Mouse (Mus musculus): ENCODE measurements at regions not wholly inside any gene's neighbourhood (a gene's known extent, or its start where the extent isn't known, plus 50 kb on each side); places are given as distances from the start of the nearest gene placed in this dataset.

- DNase-seq (ENCODE audit: low read depth), result no peak
Measured at GRCm38 (mm10) chr4:106043661-106044060, 254.0 kb downstream of the Gm12728 start.

- DNase-seq (ENCODE audit: low read depth), result no peak
Measured at GRCm38 (mm10) chr4:106048053-106048452, 258.4 kb downstream of the Gm12728 start.

GRCm38 (mm10) chr4:106048797-106049196, 259.1 kb downstream of the Gm12728 start:
- no peak for DNase-seq (ENCODE audit: low read depth)

GRCm38 (mm10) chr4:106049880-106050279, 260.2 kb downstream of the Gm12728 start:
- DNase-seq (ENCODE audit: low read depth), result no peak

- DNase-seq (ENCODE audit: low read depth), result no peak
Measured at GRCm38 (mm10) chr4:106050297-106050696, 260.6 kb downstream of the Gm12728 start.

- no peak for DNase-seq (ENCODE audit: low read depth)
Measured at GRCm38 (mm10) chr4:106053496-106053895, 262.5 kb upstream of the Usp24 start.

- no peak for DNase-seq (ENCODE audit: low read depth)
Measured at GRCm38 (mm10) chr4:106054324-106054723, 261.7 kb upstream of the Usp24 start.

GRCm38 (mm10) chr4:106062651-106063050, 253.4 kb upstream of the Usp24 start:
- DNase-seq (ENCODE audit: low read depth), result no peak

- DNase-seq (ENCODE audit: low read depth), result no peak
Measured at GRCm38 (mm10) chr4:106063851-106064382, 252.1 kb upstream of the Usp24 start.

- DNase-seq (ENCODE audit: low read depth), result no peak
Measured at GRCm38 (mm10) chr4:106067023-106067422, 249.0 kb upstream of the Usp24 start.

- no peak for DNase-seq (ENCODE audit: low read depth)
Measured at GRCm38 (mm10) chr4:106083546-106083945, 232.5 kb upstream of the Usp24 start.

- DNase-seq (ENCODE audit: low read depth), result no peak
Measured at GRCm38 (mm10) chr4:106091927-106092675, 223.9 kb upstream of the Usp24 start.

GRCm38 (mm10) chr4:106092676-106093070, 223.3 kb upstream of the Usp24 start:
- DNase-seq (ENCODE audit: low read depth), result no peak

- DNase-seq (ENCODE audit: low read depth), result peak; percentile 29
Measured at GRCm38 (mm10) chr4:106093252-106093651, 222.8 kb upstream of the Usp24 start.

- DNase-seq (ENCODE audit: low read depth), result no peak
Measured at GRCm38 (mm10) chr4:106094882-106095556, 221.0 kb upstream of the Usp24 start.

GRCm38 (mm10) chr4:106096130-106096529, 219.9 kb upstream of the Usp24 start:
- DNase-seq (ENCODE audit: low read depth), result no peak

GRCm38 (mm10) chr4:106097846-106098245, 218.2 kb upstream of the Usp24 start:
- DNase-seq (ENCODE audit: low read depth), result no peak

- DNase-seq (ENCODE audit: low read depth), result no peak
Measured at GRCm38 (mm10) chr4:106100211-106101025, 215.6 kb upstream of the Usp24 start.

- DNase-seq (ENCODE audit: low read depth), result no peak
Measured at GRCm38 (mm10) chr4:106101904-106102303, 214.1 kb upstream of the Usp24 start.

GRCm38 (mm10) chr4:106102451-106102977, 213.5 kb upstream of the Usp24 start:
- no peak for DNase-seq (ENCODE audit: low read depth)

- DNase-seq (ENCODE audit: low read depth), result no peak
Measured at GRCm38 (mm10) chr4:106103750-106104635, 212.0 kb upstream of the Usp24 start.

Measured in c-Kit-positive CD71-negative TER-119-negative erythroid progenitor cells, embryonic 14.5 days (primary cell).